Mouse (Mus musculus) heart, embryonic 11.5 days (tissue): ENCODE data around the gene Psmc6. TPM values are rescaled to one million over a fixed set of nuclear protein-coding genes. Genes with fewer than 3 reads are reported as not detected.

Source experiments
- ATAC-seq: fragments of 200-750 bp; cut with Nextera tagmentation; replicated peaks from 2 replicates; pipeline ENCODE4 v1.8.0; 2017; ENCODE audit warnings: moderate library complexity; ENCODE audit not compliant: insufficient number of reproducible peaks, low FRiP score, low TSS enrichment
- H3K27ac ChIP-seq: fragments of 300-500 bp; sonication (generic); 2 replicates; pipeline ENCODE4 v1.5.1; 2014; ENCODE audit warnings: mild to moderate bottlenecking, low read depth, low read length
- H3K27me3 ChIP-seq: fragments of 300-500 bp; sonication (generic); 2 replicates; pipeline ENCODE4 v1.6.1; 2014; ENCODE audit warnings: mild to moderate bottlenecking, low read length, mixed read lengths; ENCODE audit not compliant: control insufficient read depth, insufficient read depth
- H3K36me3 ChIP-seq: fragments of 300-500 bp; sonication (generic); 2 replicates; pipeline ENCODE4 v1.6.1; 2014; ENCODE audit warnings: mild to moderate bottlenecking, low read length, moderate library complexity, mixed read lengths; ENCODE audit not compliant: control insufficient read depth, insufficient read depth
- H3K4me1 ChIP-seq: fragments of 300-500 bp; sonication (generic); 2 replicates; pipeline ENCODE4 v1.6.1; 2014; ENCODE audit warnings: low read length; ENCODE audit not compliant: control insufficient read depth, insufficient read depth
- H3K4me2 ChIP-seq: fragments of 300-500 bp; sonication (generic); 2 replicates; pipeline ENCODE4 v1.6.1; 2014; ENCODE audit warnings: mild to moderate bottlenecking, moderate library complexity
- H3K4me3 ChIP-seq: fragments of 300-500 bp; sonication (generic); 2 replicates; pipeline ENCODE4 v1.5.1; 2014; ENCODE audit warnings: low read depth, low read length
- H3K9ac ChIP-seq: fragments of 300-500 bp; sonication (generic); 2 replicates; pipeline ENCODE4 v1.6.1; 2014; ENCODE audit warnings: mild to moderate bottlenecking, low read depth, low read length, moderate library complexity
- H3K9me3 ChIP-seq: fragments of 300-500 bp; sonication (generic); replicated peaks from 2 replicates; pipeline ENCODE4 v1.6.1; 2016; ENCODE audit warnings: low read length; ENCODE audit not compliant: control insufficient read depth
- WGBS: fragments of 180-500 bp; shearing (Covaris S2); extraction: QIAGEN DNeasy Blood & Tissue Kit; methylation state at CpG from one replicate; pipeline ENCODE4 v1.1.7; 2014; ENCODE audit not compliant: insufficient replicate concordance; 5-methylcytosine and 5-hydroxymethylcytosine counted together
- polyA plus RNA-seq: library from polyadenylated mRNA; unstranded; fragments of >200 nt; fragmentation: Nextera tagmentation; extraction: Ambion mirVana; gene quantifications from 2 replicates; pipeline ENCODE4 v1.2.1, GENCODE M21; 2014

The Psmc6 gene
- polyA plus RNA-seq, 1 experiment from 2014 or later: 148 TPM

DNA sequence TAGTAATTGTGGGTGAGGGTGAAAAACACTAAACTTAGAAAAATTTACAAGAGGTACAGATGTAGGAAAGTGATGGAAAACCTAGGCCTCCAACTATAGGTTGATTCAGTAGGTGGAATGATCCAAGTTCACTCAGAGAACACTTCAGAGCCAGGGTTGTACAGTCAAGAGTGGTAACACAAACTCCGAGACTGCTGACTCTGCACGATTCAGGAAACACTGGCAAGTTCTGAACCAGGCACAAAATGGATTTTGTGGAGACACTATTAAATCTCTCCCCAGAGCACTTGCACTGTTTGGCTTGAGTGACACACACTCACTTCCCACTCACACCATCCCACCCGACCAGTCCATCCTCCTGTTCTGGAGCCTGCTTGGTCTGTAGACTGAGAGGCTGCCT, 6.3 kb upstream of the Psmc6 start:
- no peaks in the 10 kb centered on the region for H3K27me3 ChIP-seq
- no peak overlapping the region for H3K27ac ChIP-seq
- no peak overlapping the region for H3K4me2 ChIP-seq
- no peak overlapping the region for H3K9ac ChIP-seq
- no peaks in the 10 kb centered on the region for H3K4me1 ChIP-seq
- H3K36me3 ChIP-seq: no peaks in the 10 kb centered on the region
- H3K9me3 ChIP-seq: no peaks in the 10 kb centered on the region
- no peak for ATAC-seq
- WGBS: 76% methylated on average over 3 of the region's 3 CpGs
- H3K4me3 ChIP-seq: no peak overlapping the region

- Histone ChIP-seq H3K9me3 (no peaks in the 10 kb centered on the region), H3K27ac (no peak overlapping the region), H3K9ac (no peak overlapping the region), H3K36me3 (no peaks in the 10 kb centered on the region), H3K4me3 (no peak overlapping the region), H3K4me1 (no peaks in the 10 kb centered on the region), H3K4me2 (no peak overlapping the region), H3K27me3 (no peaks in the 10 kb centered on the region)
- no peak for ATAC-seq
These were observed 4.1 kb upstream of the Psmc6 start for GRCm38 (mm10) chr14:45325471-45325870.

DNA sequence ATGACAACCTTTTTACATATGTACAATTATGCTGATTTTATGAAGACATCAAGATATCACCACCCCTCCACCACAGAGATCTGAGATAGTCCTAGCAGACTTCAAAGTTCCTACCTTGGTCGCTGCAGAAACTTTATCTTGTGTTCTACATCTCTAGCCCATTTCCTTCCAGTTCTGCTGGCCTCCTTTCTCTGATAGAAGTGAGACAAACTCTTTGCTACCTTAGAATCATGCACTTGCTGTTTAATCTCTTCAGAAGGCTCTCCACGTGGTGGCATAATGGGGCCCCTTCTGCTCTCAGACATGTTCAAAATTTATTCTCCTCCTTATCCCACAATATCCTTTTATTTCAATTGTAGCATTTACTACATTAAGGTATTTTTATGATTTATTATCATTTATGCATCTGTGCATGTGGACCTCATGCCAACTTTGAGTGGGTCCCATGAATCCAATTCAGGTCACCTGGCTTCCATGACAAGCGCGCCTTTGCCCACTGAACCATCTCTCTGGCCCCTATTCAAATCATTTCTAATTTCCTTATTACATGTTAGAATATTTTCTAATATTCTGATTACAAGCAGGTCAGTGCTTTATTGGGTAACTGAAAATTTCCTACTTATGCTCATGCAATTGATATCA, 1.4 kb upstream of the Psmc6 start:
- Histone ChIP-seq H3K27ac (no peak overlapping the region), H3K4me3 (no peak overlapping the region), H3K27me3 (no peaks in the 10 kb centered on the region), H3K4me2 (no peak overlapping the region), H3K9ac (no peak overlapping the region), H3K4me1 (no peaks in the 10 kb centered on the region), H3K36me3 (peaks cover 5% of the 10 kb centered on the region), H3K9me3 (no peaks in the 10 kb centered on the region)
- whole genome bisulfite sequencing: 85% methylated on average over 4 of the region's 4 CpGs
- no peak for ATAC-seq

DNA sequence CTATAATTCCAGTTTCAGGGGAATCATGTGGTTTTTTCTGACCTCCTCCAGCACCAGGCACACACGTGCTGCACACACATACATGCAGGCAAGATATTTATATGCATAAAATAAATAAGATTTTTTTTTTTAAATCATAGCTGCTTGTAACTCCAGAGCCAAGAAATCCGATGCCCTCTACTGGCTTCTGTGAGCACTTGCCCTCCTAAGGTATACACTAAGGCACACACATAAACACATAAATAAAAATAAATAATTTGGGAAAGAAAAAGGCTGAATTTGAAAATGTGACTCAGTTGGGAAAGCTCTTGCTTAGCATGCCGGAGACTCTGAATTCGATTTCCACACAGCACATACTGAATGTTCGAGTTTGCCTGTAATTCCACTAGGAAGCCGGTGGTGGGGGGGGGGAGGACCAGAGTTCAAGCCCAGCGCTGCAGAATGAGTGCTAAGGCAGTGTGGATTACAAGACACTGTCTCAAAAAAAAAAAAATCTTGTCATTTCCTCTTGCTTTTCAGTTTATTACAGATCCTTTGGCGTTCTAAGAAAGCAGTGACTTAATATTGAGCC, 485 bp upstream of the Psmc6 start:
- H3K4me1 ChIP-seq: no peaks in the 10 kb centered on the region
- H3K4me3 ChIP-seq: peak overlapping the region; percentile 96
- ATAC-seq: peak; percentile 24
- no peaks in the 10 kb centered on the region for H3K9me3 ChIP-seq
- H3K4me2 ChIP-seq: peak overlapping the region; percentile 60
- peaks cover 11% of the 10 kb centered on the region for H3K36me3 ChIP-seq
- H3K27ac ChIP-seq: no peak overlapping the region
- peak overlapping the region; percentile 88; the same call in 1 of the 2 replicates for H3K9ac ChIP-seq
- no peaks in the 10 kb centered on the region for H3K27me3 ChIP-seq
- 13% methylated on average over 8 of the region's 8 CpGs for WGBS

- peak; percentile 98 for ATAC-seq
- H3K36me3 ChIP-seq: peaks cover 4% of the 10 kb centered on the region; the same call in 1 of the 2 replicates
- H3K4me3 ChIP-seq: peak within 1 kb of the TSS; percentile 81
- H3K4me1 ChIP-seq: peaks cover 8% of the 10 kb centered on the region
- H3K9me3 ChIP-seq: no peaks in the 10 kb centered on the region
- H3K9ac ChIP-seq: peak within 1 kb of the TSS; percentile 77
- H3K27ac ChIP-seq: peak within 1 kb of the TSS; percentile 83
- peak within 1 kb of the TSS; percentile 75 for H3K4me2 ChIP-seq
- H3K27me3 ChIP-seq: no peaks in the 10 kb centered on the region
- under 1% methylated on average over 68 of the region's 93 CpGs for WGBS
These were observed 21.6 kb downstream of the Psmc6 start, which contains the start of gene Styx for GRCm38 (mm10) chr14:45350931-45351859. Gene Styx (plus strand): TSS chr14:45351093.

DNA sequence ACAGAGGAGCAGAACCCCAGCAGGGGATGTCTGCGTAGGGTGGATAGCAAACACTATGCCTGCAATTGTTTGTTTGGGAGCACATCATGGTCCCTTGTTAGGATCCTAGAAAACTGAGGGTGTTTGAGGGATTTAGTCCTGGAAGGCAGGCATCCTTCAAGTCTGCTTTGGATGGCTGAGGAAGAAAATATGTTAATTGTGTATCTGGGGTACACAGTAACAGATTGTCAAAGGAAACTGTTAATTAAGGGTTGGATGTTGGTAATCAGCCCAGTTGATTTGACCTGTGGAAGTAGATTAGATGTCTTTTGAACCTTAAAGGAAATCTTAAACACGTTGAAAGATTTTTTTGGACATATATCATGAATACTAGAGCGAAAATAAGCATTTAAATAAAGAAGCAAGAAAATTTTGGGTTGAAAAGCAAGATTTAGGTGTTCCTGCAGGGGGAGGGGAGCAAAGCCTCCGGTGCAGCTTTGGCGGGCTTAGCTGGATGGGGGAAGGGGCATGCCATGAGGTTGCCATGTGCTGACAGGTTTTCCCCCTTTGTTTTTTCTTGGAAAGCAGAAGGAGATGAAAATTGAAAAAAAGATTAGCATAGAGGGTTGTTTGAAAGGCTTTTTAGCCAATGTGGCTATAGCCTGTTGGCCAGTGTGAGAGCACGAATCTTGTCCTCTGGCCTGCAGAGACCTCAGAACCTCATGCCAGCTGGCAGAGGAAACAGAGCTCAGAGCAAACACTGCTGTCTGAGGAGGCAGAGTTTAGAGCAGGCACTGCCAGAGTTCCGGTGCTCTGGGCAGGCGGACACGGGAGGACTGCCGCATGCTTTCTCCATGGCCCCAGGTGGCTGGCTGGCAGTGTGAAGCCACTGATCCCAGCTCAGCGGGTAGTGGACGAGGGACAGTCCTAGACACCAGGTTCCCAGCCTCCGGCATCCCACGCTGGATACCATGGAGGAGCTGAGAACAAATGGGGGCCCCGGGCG, 34.9 kb downstream of the Psmc6 start:
- Histone ChIP-seq H3K9me3 (no peaks in the 10 kb centered on the region), H3K36me3 (peaks cover 4% of the 10 kb centered on the region), H3K9ac (no peak overlapping the region), H3K4me3 (no peak overlapping the region), H3K4me1 (no peaks in the 10 kb centered on the region), H3K27me3 (no peaks in the 10 kb centered on the region), H3K4me2 (no peak overlapping the region), H3K27ac (no peak overlapping the region)
- ATAC-seq: no peak
- 77% methylated on average over 16 of the region's 16 CpGs for WGBS

DNA sequence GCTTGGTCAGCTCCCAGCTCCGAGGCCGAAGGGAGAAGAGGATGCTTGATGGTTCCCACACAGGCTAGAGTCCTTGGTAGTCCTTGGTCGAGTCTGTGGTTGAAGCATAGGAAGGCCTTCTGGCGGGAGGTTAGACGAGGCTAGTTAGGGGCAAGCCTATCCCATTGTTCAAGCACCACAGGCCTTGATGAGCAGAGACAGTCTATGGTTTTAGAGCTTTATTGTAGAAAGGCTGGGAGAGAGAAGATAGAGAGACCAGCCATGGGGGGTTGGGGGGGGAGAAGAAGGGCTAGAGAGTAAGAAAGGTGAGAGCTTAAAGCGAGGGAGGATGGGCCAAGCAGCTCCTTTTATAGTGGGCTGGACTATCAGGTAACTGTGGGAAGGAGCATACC, 35.6 kb downstream of the Psmc6 start:
- no peaks in the 10 kb centered on the region for H3K27me3 ChIP-seq
- peaks cover 10% of the 10 kb centered on the region for H3K36me3 ChIP-seq
- H3K27ac ChIP-seq: no peak overlapping the region
- H3K4me1 ChIP-seq: no peaks in the 10 kb centered on the region
- no peak overlapping the region for H3K4me2 ChIP-seq
- H3K4me3 ChIP-seq: no peak overlapping the region
- 84% methylated on average over 6 of the region's 6 CpGs for WGBS
- no peak for ATAC-seq
- H3K9ac ChIP-seq: no peak overlapping the region
- H3K9me3 ChIP-seq: no peaks in the 10 kb centered on the region

GRCm38 (mm10) chr14:45378771-45379170, 49.2 kb downstream of the Psmc6 start:
- no peak overlapping the region for H3K27ac ChIP-seq
- H3K9me3 ChIP-seq: no peaks in the 10 kb centered on the region
- no peak for ATAC-seq
- H3K27me3 ChIP-seq: no peaks in the 10 kb centered on the region
- H3K9ac ChIP-seq: no peak overlapping the region
- no peak overlapping the region for H3K4me2 ChIP-seq
- no peaks in the 10 kb centered on the region for H3K4me1 ChIP-seq
- 82% methylated on average over 3 of the region's 3 CpGs for WGBS
- H3K4me3 ChIP-seq: no peak overlapping the region
- peaks cover 7% of the 10 kb centered on the region; the same call in 1 of the 2 replicates for H3K36me3 ChIP-seq
